Mouse (Mus musculus) neutrophil, adult 59 days (primary cell): ENCODE results near the gene Sec16a. TPM values are rescaled to one million over a fixed set of nuclear protein-coding genes. Genes with fewer than 3 reads are reported as not detected.

Experiments used
- total RNA-seq, 2 experiments: library from RNA; stranded (reverse); gene quantifications; 1 replicate in 1 of 2; 2 replicates in 1 of 2; pipeline ENCODE4 v1.2.4; 2023

The Sec16a gene
- total RNA-seq, result 10 to 100 TPM; 50.4 to 53.5 TPM

GRCm38 (mm10) chr2:26444946-26445665, at the start of gene Sec16a:
Gene Sec16a, minus strand, starts transcription at chr2:26445216.

GRCm38 (mm10) chr2:26408515-26409356, 36.3 kb downstream of the Sec16a start, which contains the start of gene Inpp5e:
Gene Inpp5e, minus strand, starts transcription at chr2:26409203.

GRCm38 (mm10) chr2:26389154-26389690, 55.8 kb downstream of the Sec16a start, which contains the start of the genes Entr1 and Pmpca:
Gene Entr1, minus strand, starts transcription at chr2:26389316.
Gene Pmpca, plus strand, starts transcription at chr2:26389339.

GRCm38 (mm10) chr2:26380131-26380771, 64.8 kb downstream of the Sec16a start, which contains the start of gene Snapc4:
Gene Snapc4, minus strand, starts transcription at chr2:26380653.

GRCm38 (mm10) chr2:26360772-26361171, 84.2 kb downstream of the Sec16a start, which contains the start of gene Card9:
Gene Card9, minus strand, starts transcription at chr2:26360918.

Other genes with a start within 250 kb of the Sec16a start
- not detected for gene Lhx3, start 236.9 kb downstream of the Sec16a start, total RNA-seq
- 1 to 10 TPM; 3.4 to 4.1 TPM for gene Qsox2, start 207.7 kb downstream of the Sec16a start, total RNA-seq
- not detected for gene Ccdc187, start 150.7 kb downstream of the Sec16a start, total RNA-seq
- 10 to 100 TPM; 11.2 to 15.7 TPM for gene Gpsm1, start 129.7 kb downstream of the Sec16a start, total RNA-seq
- 1 to 10 TPM; 4.3 to 6.1 TPM for gene Dnlz, start 93.1 kb downstream of the Sec16a start, total RNA-seq
- 100 to 1,000 TPM; 164 to 201 TPM for gene Card9, start 84.3 kb downstream of the Sec16a start, total RNA-seq
- 10 to 100 TPM; 17.2 to 17.3 TPM for gene Snapc4, start 64.6 kb downstream of the Sec16a start, total RNA-seq
- 100 to 1,000 TPM in 1 of 2 experiments, 10 to 100 TPM in 1; 96.3 to 106 TPM for gene Entr1, start 55.9 kb downstream of the Sec16a start, total RNA-seq
- gene Pmpca, start 55.9 kb downstream of the Sec16a start, total RNA-seq, result 10 to 100 TPM; 53.7 to 55.0 TPM
- gene Inpp5e, start 36.0 kb downstream of the Sec16a start, total RNA-seq, result 10 to 100 TPM; 18.7 to 18.9 TPM
- 100 to 1,000 TPM; 180 to 243 TPM for gene Notch1, start 71.4 kb upstream of the Sec16a start, total RNA-seq
- 1 to 10 TPM; 5.3 to 5.7 TPM for gene Egfl7, start 134.8 kb upstream of the Sec16a start, total RNA-seq
- not detected for gene Gm20532, start 141.4 kb upstream of the Sec16a start, total RNA-seq
- gene Agpat2, start 159.2 kb upstream of the Sec16a start, total RNA-seq, result 100 to 1,000 TPM; 106 to 112 TPM
- 1 to 10 TPM; 1.4 TPM for gene Fam69b, start 183.2 kb upstream of the Sec16a start, total RNA-seq
- gene Lcn4, start 226.1 kb upstream of the Sec16a start, total RNA-seq, result under 1 TPM in 1 of 2 experiments, not detected in 1; 0.64 TPM